Mouse (Mus musculus): ENCODE measurements at regions not wholly inside any gene's neighbourhood (a gene's known extent, or its start where the extent isn't known, plus 50 kb on each side); places are given as distances from the start of the nearest gene placed in this dataset.

DNA sequence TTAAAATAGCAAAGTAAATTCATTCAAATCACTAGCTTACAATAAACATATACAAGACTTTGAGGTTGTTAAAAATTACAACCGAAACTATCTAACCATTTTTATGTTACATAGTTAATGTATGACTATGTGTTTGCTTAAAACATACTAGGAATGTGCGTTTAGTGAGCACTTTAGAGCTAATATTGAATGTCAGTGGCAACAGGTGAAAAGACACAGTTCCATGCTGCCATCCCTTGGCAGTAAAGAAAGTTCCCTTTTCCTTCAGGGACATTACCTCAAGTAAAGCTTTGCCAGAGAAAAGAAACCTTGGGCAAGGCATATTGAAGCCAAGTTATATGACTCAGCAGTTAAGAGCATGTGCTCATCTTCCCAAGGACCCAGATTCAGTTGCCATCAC, 265.0 kb upstream of the Rarb start:
- TF ChIP-seq CTCF (IDR thresholded peaks at IDR 0.05; ENCODE audit: insufficient read depth, low read length), result no peak
- TF ChIP-seq POLR2A (IDR thresholded peaks at IDR 0.05; ENCODE audit: borderline replicate concordance, extremely low read depth, low read depth, low read length), result no peak
